Mouse (Mus musculus) intestine, embryonic 15.5 days (tissue): ENCODE measurements around the gene Tbx1. TPM values are rescaled to one million over a fixed set of nuclear protein-coding genes. Genes with fewer than 3 reads are reported as not detected.
A peak's percentile ranks its signal among the peaks of the same experiment; 100 is the strongest.

Experiments
- ATAC-seq: fragments of 200-750 bp; cut with Nextera tagmentation; 2 replicates; pipeline ENCODE4 v1.8.0; 2017; ENCODE audit warnings: moderate TSS enrichment, moderate library complexity
- H3K27ac ChIP-seq: fragments of 300-500 bp; sonication (generic); 2 replicates; pipeline ENCODE4 v1.5.1; 2015; ENCODE audit warnings: mild to moderate bottlenecking, inconsistent platforms
- H3K27me3 ChIP-seq: fragments of 300-500 bp; sonication (generic); replicated peaks from 2 replicates; pipeline ENCODE4 v1.6.1; 2015; ENCODE audit warnings: inconsistent platforms
- H3K36me3 ChIP-seq: fragments of 300-500 bp; sonication (generic); 2 replicates; pipeline ENCODE4 v1.6.1; 2015; ENCODE audit warnings: inconsistent platforms
- H3K4me1 ChIP-seq: fragments of 300-500 bp; sonication (generic); replicated peaks from 2 replicates; pipeline ENCODE4 v1.6.1; 2015; ENCODE audit warnings: inconsistent platforms
- H3K4me2 ChIP-seq: fragments of 300-500 bp; sonication (generic); replicated peaks from 2 replicates; pipeline ENCODE4 v1.6.1; 2015; ENCODE audit warnings: mild to moderate bottlenecking, inconsistent platforms
- H3K4me3 ChIP-seq: fragments of 300-500 bp; sonication (generic); replicated peaks from 2 replicates; pipeline ENCODE4 v1.5.1; 2015; ENCODE audit warnings: inconsistent platforms
- H3K9ac ChIP-seq: fragments of 300-500 bp; sonication (generic); 2 replicates; pipeline ENCODE4 v1.6.1; 2015; ENCODE audit warnings: inconsistent platforms
- H3K9me3 ChIP-seq: fragments of 300-500 bp; sonication (generic); 2 replicates; pipeline ENCODE4 v1.6.1; 2016; ENCODE audit warnings: inconsistent platforms
- WGBS: fragments of 180-500 bp; shearing (Covaris S2); methylation state at CpG from one replicate; pipeline ENCODE4 v1.1.7; 2015; 5-methylcytosine and 5-hydroxymethylcytosine counted together
- polyA plus RNA-seq: library from polyadenylated mRNA; unstranded; fragments of >200 nt; fragmentation: Nextera tagmentation; extraction: Ambion mirVana; gene quantifications from 2 replicates; pipeline ENCODE4 v1.2.1, GENCODE M21; 2015

Tbx1 gene
- polyA plus RNA-seq, 1 experiment from 2014 or later = 0.49 TPM

GRCm38 (mm10) chr16:18583673-18584357 is 6.7 kb downstream of the Tbx1 start:
- 37% methylated on average over 10 of the region's 10 CpGs for WGBS
- ATAC-seq = no peak
- Histone ChIP-seq H3K27ac (no peak overlapping the region), H3K9ac (no peak overlapping the region), H3K9me3 (no peaks in the 10 kb centered on the region), H3K4me3 (no peak overlapping the region), H3K36me3 (no peaks in the 10 kb centered on the region), H3K27me3 (peaks cover 94% of the 10 kb centered on the region), H3K4me2 (no peak overlapping the region), H3K4me1 (peaks cover 44% of the 10 kb centered on the region)

GRCm38 (mm10) chr16:18583169-18583568 is 7.3 kb downstream of the Tbx1 start:
- 36% methylated on average over 10 of the region's 10 CpGs for WGBS
- no peak overlapping the region for H3K9ac ChIP-seq
- peaks cover 93% of the 10 kb centered on the region for H3K27me3 ChIP-seq

GRCm38 (mm10) chr16:18582426-18583148 is 7.9 kb downstream of the Tbx1 start:
- Histone ChIP-seq H3K9me3 (no peaks in the 10 kb centered on the region), H3K4me1 (peaks cover 32% of the 10 kb centered on the region), H3K27ac (no peak overlapping the region), H3K27me3 (peaks cover 88% of the 10 kb centered on the region), H3K36me3 (no peaks in the 10 kb centered on the region), H3K4me2 (peak overlapping the region; percentile 84), H3K9ac (no peak overlapping the region), H3K4me3 (peak overlapping the region; percentile 40)
- 0 out of 2 replicates have a peak, but pooled peaks have one; percentile 10 for ATAC-seq
- WGBS = 2% methylated on average over 66 of the region's 67 CpGs

More at GRCm38 (mm10) chr16:18583169-18583568, 7.3 kb downstream of the Tbx1 start:
- no peaks in the 10 kb centered on the region for H3K36me3 ChIP-seq
- H3K4me2 ChIP-seq = no peak overlapping the region
- H3K4me1 ChIP-seq = peaks cover 38% of the 10 kb centered on the region
- ATAC-seq = no peak
- no peak overlapping the region for H3K4me3 ChIP-seq
- H3K27ac ChIP-seq = no peak overlapping the region
- H3K9me3 ChIP-seq = no peaks in the 10 kb centered on the region

GRCm38 (mm10) chr16:18581623-18582205 is 8.8 kb downstream of the Tbx1 start:
- Histone ChIP-seq H3K27me3 (peaks cover 81% of the 10 kb centered on the region), H3K4me1 (peaks cover 27% of the 10 kb centered on the region), H3K9me3 (no peaks in the 10 kb centered on the region), H3K36me3 (no peaks in the 10 kb centered on the region), H3K27ac (no peak overlapping the region), H3K4me3 (peak overlapping the region; percentile 40), H3K9ac (0 out of 2 replicates have a peak overlapping the region, but pooled peaks have one; percentile 8), H3K4me2 (peak overlapping the region; percentile 84)
- ATAC-seq = 0 out of 2 replicates have a peak, but pooled peaks have one; percentile 19
- under 1% methylated on average over 61 of the region's 66 CpGs for WGBS

- H3K27ac ChIP-seq = no peak overlapping the region
- H3K36me3 ChIP-seq = no peaks in the 10 kb centered on the region
- 0 out of 2 replicates have a peak overlapping the region, but pooled peaks have one; percentile 8 for H3K9ac ChIP-seq
- H3K4me3 ChIP-seq = peak overlapping the region; percentile 40
- no peak for ATAC-seq
- H3K4me2 ChIP-seq = peak overlapping the region; percentile 84
- H3K27me3 ChIP-seq = peaks cover 76% of the 10 kb centered on the region
- WGBS = 6% methylated on average over 21 of the region's 21 CpGs
- H3K9me3 ChIP-seq = no peaks in the 10 kb centered on the region
- peaks cover 21% of the 10 kb centered on the region for H3K4me1 ChIP-seq
Observed at GRCm38 (mm10) chr16:18581050-18581622, 9.3 kb downstream of the Tbx1 start.

GRCm38 (mm10) chr16:18580389-18580788 is 10.1 kb downstream of the Tbx1 start:
- H3K4me3 ChIP-seq = no peak overlapping the region
- H3K9ac ChIP-seq = no peak overlapping the region
- no peak for ATAC-seq
- peaks cover 68% of the 10 kb centered on the region for H3K27me3 ChIP-seq
- H3K4me1 ChIP-seq = peaks cover 16% of the 10 kb centered on the region
- H3K27ac ChIP-seq = no peak overlapping the region
- 25% methylated on average over 2 of the region's 2 CpGs for WGBS
- H3K4me2 ChIP-seq = no peak overlapping the region
- H3K36me3 ChIP-seq = no peaks in the 10 kb centered on the region
- no peaks in the 10 kb centered on the region for H3K9me3 ChIP-seq

GRCm38 (mm10) chr16:18577599-18578160 is 12.8 kb downstream of the Tbx1 start:
- H3K36me3 ChIP-seq = no peaks in the 10 kb centered on the region
- ATAC-seq = no peak
- H3K4me1 ChIP-seq = peaks cover 15% of the 10 kb centered on the region
- H3K9me3 ChIP-seq = no peaks in the 10 kb centered on the region
- H3K9ac ChIP-seq = no peak overlapping the region
- WGBS = 42% methylated on average over 5 of the region's 5 CpGs
- H3K4me3 ChIP-seq = no peak overlapping the region
- no peak overlapping the region for H3K4me2 ChIP-seq
- peaks cover 41% of the 10 kb centered on the region for H3K27me3 ChIP-seq
- H3K27ac ChIP-seq = no peak overlapping the region

GRCm38 (mm10) chr16:18577071-18577470 is 13.4 kb downstream of the Tbx1 start:
- no peaks in the 10 kb centered on the region for H3K36me3 ChIP-seq
- H3K27ac ChIP-seq = no peak overlapping the region
- no peak overlapping the region for H3K4me2 ChIP-seq
- peaks cover 9% of the 10 kb centered on the region for H3K4me1 ChIP-seq
- H3K27me3 ChIP-seq = peaks cover 35% of the 10 kb centered on the region
- H3K9ac ChIP-seq = no peak overlapping the region
- WGBS = 58% methylated on average over 3 of the region's 3 CpGs
- no peak for ATAC-seq
- H3K9me3 ChIP-seq = no peaks in the 10 kb centered on the region
- H3K4me3 ChIP-seq = no peak overlapping the region

GRCm38 (mm10) chr16:18574196-18574595 is 16.3 kb downstream of the Tbx1 start:
- Histone ChIP-seq H3K4me3 (no peak overlapping the region), H3K4me2 (no peak overlapping the region), H3K36me3 (no peaks in the 10 kb centered on the region), H3K4me1 (no peaks in the 10 kb centered on the region), H3K9ac (no peak overlapping the region), H3K27me3 (peaks cover 6% of the 10 kb centered on the region; the same call in 1 of the 2 replicates), H3K9me3 (no peaks in the 10 kb centered on the region), H3K27ac (no peak overlapping the region)
- no peak for ATAC-seq
- WGBS = 72% methylated on average over 8 of the region's 8 CpGs

GRCm38 (mm10) chr16:18568599-18568998 is 21.9 kb downstream of the Tbx1 start:
- Histone ChIP-seq H3K36me3 (no peaks in the 10 kb centered on the region), H3K4me1 (no peaks in the 10 kb centered on the region), H3K27ac (no peak overlapping the region), H3K4me3 (no peak overlapping the region), H3K4me2 (no peak overlapping the region), H3K27me3 (no peaks in the 10 kb centered on the region), H3K9ac (no peak overlapping the region), H3K9me3 (no peaks in the 10 kb centered on the region)
- WGBS = 83% methylated on average over 7 of the region's 7 CpGs
- no peak for ATAC-seq

GRCm38 (mm10) chr16:18564472-18564871 is 26.0 kb downstream of the Tbx1 start:
- 75% methylated on average over 2 of the region's 2 CpGs for WGBS
- ATAC-seq = no peak
- H3K36me3 ChIP-seq = no peaks in the 10 kb centered on the region

GRCm38 (mm10) chr16:18556461-18556860 is 34.0 kb downstream of the Tbx1 start:
- WGBS = 77% methylated on average over 3 of the region's 3 CpGs
- Histone ChIP-seq H3K9me3 (no peaks in the 10 kb centered on the region), H3K4me3 (no peak overlapping the region), H3K27me3 (no peaks in the 10 kb centered on the region), H3K9ac (no peak overlapping the region), H3K4me2 (no peak overlapping the region), H3K4me1 (no peaks in the 10 kb centered on the region), H3K27ac (no peak overlapping the region), H3K36me3 (no peaks in the 10 kb centered on the region)
- no peak for ATAC-seq

More at GRCm38 (mm10) chr16:18564472-18564871, 26.0 kb downstream of the Tbx1 start:
- H3K4me2 ChIP-seq = no peak overlapping the region
- no peak overlapping the region for H3K27ac ChIP-seq
- H3K4me3 ChIP-seq = no peak overlapping the region
- H3K9me3 ChIP-seq = no peaks in the 10 kb centered on the region
- no peaks in the 10 kb centered on the region for H3K4me1 ChIP-seq
- H3K9ac ChIP-seq = no peak overlapping the region
- H3K27me3 ChIP-seq = no peaks in the 10 kb centered on the region
